Mouse (Mus musculus) ES-E14 (cell line): ENCODE measurements at regions not wholly inside any gene's neighbourhood (a gene's known extent, or its start where the extent isn't known, plus 50 kb on each side); places are given as distances from the start of the nearest gene placed in this dataset.

Experiments
- DNase-seq: peaks from one replicate; pipeline ENCODE4 v3.0.0-alpha.2; 2013; ENCODE audit warnings: low read depth, low spot score
- H3K27ac ChIP-seq: 2 replicates; pipeline ENCODE4 v1.5.1; 2012; ENCODE audit warnings: low read depth, mild to moderate bottlenecking, low read length, moderate library complexity, mixed read lengths; ENCODE audit not compliant: poor library complexity, insufficient read depth, severe bottlenecking
- H3K36me3 ChIP-seq: 2 replicates; pipeline ENCODE4 v1.6.1; 2012; ENCODE audit warnings: mild to moderate bottlenecking, low read length, moderate library complexity, mixed read lengths; ENCODE audit not compliant: control insufficient read depth, poor library complexity, insufficient read depth, severe bottlenecking
- H3K4me1 ChIP-seq, 2 experiments: fragments of 150-350 bp in 1 of 2; sonication (generic) in 1 of 2; 2 replicates each; pipeline ENCODE4 v1.6.1; 2012; ENCODE audit warnings: low read length in 2 of 2, mild to moderate bottlenecking in 1 of 2, mixed read lengths in 1 of 2; ENCODE audit not compliant: control insufficient read depth in 2 of 2, insufficient read depth in 2 of 2, poor library complexity in 1 of 2
- H3K4me3 ChIP-seq, 2 experiments: fragments of 150-350 bp in 1 of 2; sonication (generic) in 1 of 2; 2 replicates each; pipeline ENCODE4 v1.5.1; 2012; ENCODE audit warnings: low read length in 2 of 2, low read depth in 1 of 2, mild to moderate bottlenecking in 1 of 2, mixed read lengths in 1 of 2; ENCODE audit not compliant: insufficient read depth in 1 of 2, poor library complexity in 1 of 2, severe bottlenecking in 1 of 2
- H3K9ac ChIP-seq: 2 replicates; pipeline ENCODE4 v1.6.1; 2012; ENCODE audit warnings: low read depth, mild to moderate bottlenecking, low read length, mixed read lengths; ENCODE audit not compliant: poor library complexity, insufficient read depth, severe bottlenecking
- H3K9me3 ChIP-seq: fragments of 150-350 bp; sonication (generic); 2 replicates; pipeline ENCODE4 v1.6.1; 2012; ENCODE audit warnings: low read depth, mild to moderate bottlenecking, low read length; ENCODE audit not compliant: control insufficient read depth, insufficient read depth
- CHD2 ChIP-seq: IDR thresholded peaks from 2 replicates; pipeline ENCODE4 v1.6.1; 2014; ENCODE audit warnings: mild to moderate bottlenecking, low read depth, low read length, inconsistent platforms
- HCFC1 ChIP-seq: IDR thresholded peaks from 2 replicates; pipeline ENCODE4 v1.6.1; 2012; ENCODE audit warnings: low read length, inconsistent platforms, borderline replicate concordance; ENCODE audit not compliant: insufficient read depth
- MAFK ChIP-seq: IDR thresholded peaks from 2 replicates; pipeline ENCODE4 v1.6.1; 2014; ENCODE audit warnings: mild to moderate bottlenecking, low read depth, low read length, inconsistent platforms; ENCODE audit not compliant: insufficient read depth
- ZC3H11A ChIP-seq: IDR thresholded peaks from 2 replicates; pipeline ENCODE4 v1.6.1; 2012; ENCODE audit warnings: low read depth, mild to moderate bottlenecking, inconsistent platforms, low read length, borderline replicate concordance
- ZNF384 ChIP-seq: IDR thresholded peaks from 2 replicates; pipeline ENCODE4 v1.6.1; 2012; ENCODE audit warnings: low read depth, low read length, inconsistent platforms
- in situ Hi-C, 2 experiments: fragments of 600-800 bp; cut with MboI; formaldehyde crosslinking; loops; one replicate each; pipeline ENCODE4 v1.15.1; 2025; ENCODE audit warnings: low sequenced_read_pairs in 2 of 2, inconsistent platforms in 1 of 2; ENCODE audit not compliant: unreplicated experiment in 2 of 2

DNA sequence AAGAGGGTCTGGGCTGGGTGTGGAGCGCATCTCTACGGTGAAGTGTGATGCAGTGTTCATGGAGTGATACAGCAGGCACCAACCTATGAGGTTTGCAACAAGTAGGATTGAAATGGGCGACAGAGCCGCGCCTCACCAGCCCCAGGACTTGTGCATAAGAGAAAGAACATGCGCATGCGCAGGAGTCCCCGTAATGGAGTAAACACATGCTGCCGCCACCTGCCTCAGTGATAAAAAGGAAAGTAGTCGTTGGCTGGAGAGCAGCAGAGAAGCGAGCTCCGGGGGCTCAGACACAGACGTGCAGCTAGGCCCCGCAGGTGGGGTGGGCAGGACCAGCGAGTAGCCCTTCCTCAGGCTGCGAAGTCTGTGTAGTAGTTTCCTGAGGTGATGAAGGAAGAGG lies 129.3 kb upstream of the Lemd2 start:
- TF ChIP-seq MAFK (no peak), ZC3H11A (no peak), ZNF384 (no peak), HCFC1 (no peak), CHD2 (no peak)
- Histone ChIP-seq H3K4me1 (no peaks in the 10 kb centered on the region), H3K36me3 (no peaks in the 10 kb centered on the region), H3K4me3 (no peak overlapping the region), H3K9me3 (no peaks in the 10 kb centered on the region), H3K27ac (no peak overlapping the region), H3K9ac (no peak overlapping the region)
- in situ Hi-C loops: no loop called here
- DNase-seq: no peak

DNA sequence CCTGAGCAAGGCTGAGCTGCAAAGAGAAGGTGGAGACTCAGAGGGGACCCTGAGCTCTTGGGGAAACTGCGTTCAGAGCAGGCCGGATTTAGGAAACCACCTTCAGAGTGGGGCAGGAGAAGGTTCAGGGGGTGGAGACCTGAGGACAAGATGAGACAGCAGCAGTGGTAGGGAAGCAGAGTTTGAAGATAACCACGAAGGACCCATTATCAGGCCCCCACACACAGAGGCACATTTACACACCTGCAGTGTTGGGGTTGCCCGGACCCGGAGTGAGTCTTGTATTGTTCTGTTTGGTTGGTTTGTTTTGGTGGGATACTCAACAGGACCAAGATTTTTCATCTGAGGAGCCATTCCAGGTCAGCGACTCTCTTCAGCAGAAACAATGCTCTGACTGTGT lies 128.9 kb upstream of the Lemd2 start:
- H3K9ac ChIP-seq: no peak overlapping the region
- TF ChIP-seq HCFC1 (no peak), MAFK (no peak), ZNF384 (no peak), ZC3H11A (no peak)
- no peak overlapping the region for H3K27ac ChIP-seq
- no peaks in the 10 kb centered on the region for H3K36me3 ChIP-seq
- no peaks in the 10 kb centered on the region for H3K9me3 ChIP-seq
- H3K4me3 ChIP-seq: no peak overlapping the region
- in situ Hi-C loops: no loop called here
- no peaks in the 10 kb centered on the region for H3K4me1 ChIP-seq
- no peak for DNase-seq

DNA sequence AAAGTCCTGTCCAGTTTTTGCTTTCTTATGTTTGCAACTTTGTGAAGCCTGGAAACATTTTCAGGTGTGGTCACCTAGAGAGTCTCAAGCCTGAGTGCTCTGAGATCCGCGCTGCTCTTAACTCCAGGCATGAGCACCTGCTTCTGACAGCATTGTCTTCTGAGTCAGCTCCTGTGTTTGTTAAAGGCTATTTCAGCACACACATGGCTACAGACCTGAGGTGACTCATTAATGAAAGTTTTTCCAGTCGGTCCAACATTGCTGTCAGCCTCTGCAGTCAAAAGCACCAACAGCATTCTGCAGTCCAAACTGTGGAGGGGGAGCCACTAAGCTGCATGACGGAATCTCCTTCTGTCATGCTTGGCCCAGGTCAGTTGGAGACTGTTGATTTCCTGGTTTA lies 127.8 kb upstream of the Lemd2 start:
- in situ Hi-C loops: no loop called here
- Histone ChIP-seq H3K9ac (no peak overlapping the region), H3K9me3 (no peaks in the 10 kb centered on the region), H3K36me3 (no peaks in the 10 kb centered on the region), H3K27ac (no peak overlapping the region), H3K4me1 (no peaks in the 10 kb centered on the region), H3K4me3 (no peak overlapping the region)
- TF ChIP-seq ZNF384: no peak
- no peak for TF ChIP-seq HCFC1
- no peak for TF ChIP-seq CHD2
- no peak for TF ChIP-seq MAFK
- TF ChIP-seq ZC3H11A: no peak
- DNase-seq: no peak

DNA sequence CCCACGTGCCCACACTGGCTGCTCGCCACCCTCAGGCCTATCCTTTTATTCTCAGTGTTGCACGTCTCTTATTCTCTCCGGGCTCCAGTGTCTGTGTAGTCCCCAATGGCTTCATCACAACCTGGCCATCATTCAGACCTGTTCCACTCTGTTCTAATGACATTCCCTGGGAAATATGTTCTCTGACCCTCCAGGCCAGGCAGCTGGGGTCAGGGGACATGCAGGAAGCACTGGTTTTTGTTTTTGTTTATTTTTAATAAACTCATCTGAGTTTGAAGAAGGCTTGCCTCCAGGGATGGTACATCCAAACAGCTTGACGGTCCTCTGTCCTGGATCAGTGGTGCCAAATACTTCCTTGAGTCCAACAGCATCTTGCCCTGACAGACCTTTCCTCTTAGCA lies 127.4 kb upstream of the Lemd2 start:
- no peak for DNase-seq
- in situ Hi-C loops: no loop called here
- Histone ChIP-seq H3K4me3 (no peak overlapping the region), H3K36me3 (no peaks in the 10 kb centered on the region), H3K27ac (no peak overlapping the region), H3K9me3 (no peaks in the 10 kb centered on the region), H3K9ac (no peak overlapping the region), H3K4me1 (no peaks in the 10 kb centered on the region)
- no peak for TF ChIP-seq ZNF384
- TF ChIP-seq ZC3H11A: no peak
- no peak for TF ChIP-seq MAFK
- TF ChIP-seq HCFC1: no peak
- no peak for TF ChIP-seq CHD2

DNA sequence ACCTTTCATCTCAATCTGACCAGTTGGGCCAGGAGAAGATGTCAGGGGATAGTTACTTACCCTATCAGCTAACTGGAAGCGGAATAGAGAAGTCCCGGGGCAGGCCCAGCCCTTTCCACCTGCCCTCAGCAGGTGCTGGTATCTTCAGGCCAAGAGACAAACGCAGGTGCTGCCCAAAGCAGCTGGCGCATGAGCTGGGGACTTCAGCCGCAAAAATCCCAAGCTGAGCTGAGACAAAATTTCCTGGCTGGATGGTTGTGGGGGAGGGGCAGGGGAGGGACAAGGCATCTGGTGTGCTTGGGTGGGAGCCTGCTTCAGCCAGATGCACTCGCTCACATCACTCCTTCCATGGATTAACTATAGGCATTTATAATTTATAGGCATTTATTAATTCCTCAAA lies 125.5 kb upstream of the Lemd2 start:
- no peak overlapping the region for H3K9ac ChIP-seq
- H3K27ac ChIP-seq: no peak overlapping the region
- in situ Hi-C loops: no loop called here
- DNase-seq: no peak
- no peaks in the 10 kb centered on the region for H3K36me3 ChIP-seq
- no peak overlapping the region for H3K4me3 ChIP-seq
- TF ChIP-seq MAFK (no peak), ZC3H11A (no peak), HCFC1 (no peak), CHD2 (no peak), ZNF384 (no peak)
- H3K4me1 ChIP-seq: peaks cover 0 to 6% of the 10 kb centered on the region in 2 experiments; a peak in 1 of 4 replicates
- H3K9me3 ChIP-seq: no peaks in the 10 kb centered on the region
